Mouse (Mus musculus) CH12.LX (cell line): ENCODE measurements around the gene Cldn7. TPM values are rescaled to one million over a fixed set of nuclear protein-coding genes. Genes with fewer than 3 reads are reported as not detected.

ENCODE experiments used
- DNase-seq: peaks from one replicate; pipeline ENCODE4 v3.0.0-alpha.2; 2013; ENCODE audit errors: extremely low read depth
- H3K27ac ChIP-seq: 2 replicates; pipeline ENCODE4 v1.5.1; 2012; ENCODE audit warnings: low read depth, mild to moderate bottlenecking, control low read depth, moderate library complexity; ENCODE audit not compliant: insufficient read depth
- H3K27me3 ChIP-seq: replicated peaks from 2 replicates; pipeline ENCODE3; 2012; ENCODE audit warnings: inconsistent platforms
- H3K36me3 ChIP-seq, 2 experiments: replicated peaks in 1 of 2; 2 replicates each; pipeline versions ENCODE3 to v1.6.1; 2012; ENCODE audit warnings: inconsistent platforms in 1 of 2, low read length in 1 of 2, mild to moderate bottlenecking in 1 of 2, mixed read lengths in 1 of 2, moderate library complexity in 1 of 2; ENCODE audit not compliant: control insufficient read depth in 1 of 2, insufficient read depth in 1 of 2
- H3K4me1 ChIP-seq, 2 experiments: 2 replicates each; pipeline ENCODE4 v1.6.1; 2012; ENCODE audit warnings: inconsistent platforms in 1 of 2, moderate library complexity in 1 of 2; ENCODE audit not compliant: insufficient read depth in 2 of 2, control insufficient read depth in 1 of 2
- H3K4me2 ChIP-seq: 2 replicates; pipeline ENCODE4 v1.6.1; 2012; ENCODE audit warnings: low read depth, mild to moderate bottlenecking, control low read depth; ENCODE audit not compliant: poor library complexity, insufficient read depth, severe bottlenecking
- H3K4me3 ChIP-seq, 3 experiments: fragments of 150-350 bp in 1 of 3; sonication (generic) in 1 of 3; replicated peaks in 1 of 3; 2 replicates each; pipeline versions ENCODE3 to v1.5.1; 2011 to 2012; ENCODE audit warnings: low read depth in 2 of 3, low read length in 2 of 3, mild to moderate bottlenecking in 2 of 3, moderate library complexity in 2 of 3, control low read depth in 1 of 3, improper control_type of control experiment in 1 of 3, inconsistent platforms in 1 of 3, mixed read lengths in 1 of 3; ENCODE audit not compliant: poor library complexity in 1 of 3
- H3K79me2 ChIP-seq: replicated peaks from 2 replicates; pipeline ENCODE4 v1.6.1; 2012; ENCODE audit warnings: mild to moderate bottlenecking, moderate library complexity; ENCODE audit not compliant: control insufficient read depth, poor library complexity, insufficient read depth, severe bottlenecking; ENCODE audit errors: extremely low read depth
- H3K9ac ChIP-seq: 2 replicates; pipeline ENCODE4 v1.6.1; 2012; ENCODE audit warnings: low read depth, mild to moderate bottlenecking, control low read depth, moderate library complexity; ENCODE audit not compliant: insufficient read depth
- H3K9me3 ChIP-seq: replicated peaks from 2 replicates; pipeline ENCODE3; 2012; ENCODE audit warnings: low read length, inconsistent platforms, mixed read lengths
- CHD2 ChIP-seq: IDR thresholded peaks from 2 replicates; pipeline ENCODE4 v1.6.1; 2011; ENCODE audit warnings: low read length, improper control_type of control experiment
- CTCF ChIP-seq, 2 experiments: IDR thresholded peaks in 1 of 2; conservative IDR thresholded peaks in 1 of 2; 2 replicates each; pipeline ENCODE4 v1.5.1; 2011 to 2012; ENCODE audit warnings: low read depth in 2 of 2, low read length in 2 of 2, improper control_type of control experiment in 1 of 2, inconsistent platforms in 1 of 2, mild to moderate bottlenecking in 1 of 2, moderate library complexity in 1 of 2
- E2F4 ChIP-seq: IDR thresholded peaks from 2 replicates; pipeline ENCODE4 v1.6.1; 2011; ENCODE audit warnings: low read depth, low read length, improper control_type of control experiment; ENCODE audit not compliant: insufficient replicate concordance
- ELF1 ChIP-seq: IDR thresholded peaks from 2 replicates; pipeline ENCODE4 v1.6.1; 2014; ENCODE audit warnings: low read depth, mild to moderate bottlenecking, inconsistent platforms, low read length, improper control_type of control experiment
- EP300 ChIP-seq: IDR thresholded peaks from 2 replicates; pipeline ENCODE4 v1.6.1; 2011; ENCODE audit warnings: low read length, improper control_type of control experiment
- ETS1 ChIP-seq: conservative IDR thresholded peaks from 2 replicates; pipeline ENCODE4 v1.6.1; 2012; ENCODE audit warnings: low read depth, mild to moderate bottlenecking, inconsistent platforms, low read length, improper control_type of control experiment, moderate library complexity
- GABPA ChIP-seq: IDR thresholded peaks from 2 replicates; pipeline ENCODE4 v1.6.1; 2012; ENCODE audit warnings: low read depth, low read length, improper control_type of control experiment, inconsistent platforms; ENCODE audit not compliant: insufficient replicate concordance
- HCFC1 ChIP-seq: IDR thresholded peaks from 2 replicates; pipeline ENCODE4 v1.6.1; 2012; ENCODE audit warnings: low read depth, mild to moderate bottlenecking, inconsistent platforms, low read length, improper control_type of control experiment
- JUN ChIP-seq: IDR thresholded peaks from 2 replicates; pipeline ENCODE4 v1.6.1; 2011; ENCODE audit warnings: low read depth, mild to moderate bottlenecking, low read length, improper control_type of control experiment, moderate library complexity; ENCODE audit not compliant: insufficient read depth
- MAZ ChIP-seq: IDR thresholded peaks from 2 replicates; pipeline ENCODE4 v1.6.1; 2012; ENCODE audit warnings: low read depth, mild to moderate bottlenecking, inconsistent platforms, low read length, improper control_type of control experiment, moderate library complexity
- MXI1 ChIP-seq: IDR thresholded peaks from 2 replicates; pipeline ENCODE4 v1.6.1; 2011; ENCODE audit warnings: mild to moderate bottlenecking, low read depth, low read length, improper control_type of control experiment
- NELFE ChIP-seq: IDR thresholded peaks from 2 replicates; pipeline ENCODE4 v1.6.1; 2011; ENCODE audit warnings: low read depth, low read length, improper control_type of control experiment
- NRF1 ChIP-seq: IDR thresholded peaks from 2 replicates; pipeline ENCODE4 v1.6.1; 2014; ENCODE audit warnings: low read depth, mild to moderate bottlenecking, inconsistent platforms, low read length, improper control_type of control experiment, moderate library complexity
- POLR2A ChIP-seq: IDR thresholded peaks from 2 replicates; pipeline ENCODE4 v1.6.1; 2011; ENCODE audit warnings: low read depth, mild to moderate bottlenecking, improper control_type of control experiment, low read length
- RCOR1 ChIP-seq: conservative IDR thresholded peaks from 2 replicates; pipeline ENCODE4 v1.6.1; 2012; ENCODE audit warnings: low read depth, mild to moderate bottlenecking, inconsistent platforms, low read length, improper control_type of control experiment
- SMC3 ChIP-seq: IDR thresholded peaks from 2 replicates; pipeline ENCODE4 v1.6.1; 2011; ENCODE audit warnings: low read depth, low read length, improper control_type of control experiment
- TBP ChIP-seq: conservative IDR thresholded peaks from 2 replicates; pipeline ENCODE4 v1.6.1; 2011; ENCODE audit warnings: low read depth, low read length, improper control_type of control experiment
- TCF12 ChIP-seq: IDR thresholded peaks from 2 replicates; pipeline ENCODE4 v1.6.1; 2014; ENCODE audit warnings: low read depth, mild to moderate bottlenecking, inconsistent platforms, low read length, improper control_type of control experiment
- UBTF ChIP-seq: IDR thresholded peaks from 2 replicates; pipeline ENCODE4 v1.6.1; 2012; ENCODE audit warnings: low read depth, mild to moderate bottlenecking, inconsistent platforms, low read length, improper control_type of control experiment, moderate library complexity
- ZC3H11A ChIP-seq: IDR thresholded peaks from 2 replicates; pipeline ENCODE4 v1.6.1; 2012; ENCODE audit warnings: low read depth, mild to moderate bottlenecking, inconsistent platforms, low read length, improper control_type of control experiment
- ZMIZ1 ChIP-seq: IDR thresholded peaks from 2 replicates; pipeline ENCODE4 v1.6.1; 2012; ENCODE audit warnings: low read depth, mild to moderate bottlenecking, inconsistent platforms, low read length, improper control_type of control experiment
- ZNF384 ChIP-seq: IDR thresholded peaks from 2 replicates; pipeline ENCODE4 v1.6.1; 2012; ENCODE audit warnings: low read depth, low read length, improper control_type of control experiment, inconsistent platforms
- dilution Hi-C: fragments of 300-500 bp; cut with MboI; formaldehyde crosslinking; loops from 2 replicates; pipeline ENCODE4 v1.14.3; 2020; ENCODE audit warnings: low sequenced_read_pairs; ENCODE audit not compliant: extremely low pct_unique_long_range_greater_than_20kb, extremely low pct_ligation_motif_present
- in situ Hi-C: fragments of 300-500 bp; cut with MboI; formaldehyde crosslinking; loops from 3 replicates; pipeline ENCODE4 v1.14.3; 2019; ENCODE audit warnings: low sequenced_read_pairs, low pct_ligation_motif_present, low pct_unique_long_range_greater_than_20kb, mixed read lengths
- polyA plus RNA-seq: library from polyadenylated mRNA; unstranded; fragments of >175 nt; gene quantifications from 2 replicates; pipeline ENCODE4 v1.2.1, GENCODE M21; 2012; ENCODE audit warnings: low read depth; ENCODE audit not compliant: insufficient read length
- total RNA-seq, 2 experiments: library from RNA; depleted of rRNA; stranded (reverse); fragments of 300-350 nt in 1 of 2; fragments of >200 nt in 1 of 2; gene quantifications; 2 replicates each; pipeline ENCODE4 v1.2.3; 2012 to 2014

Cldn7 gene
- total and polyA plus RNA-seq, 3 experiments: not detected

- H3K36me3 ChIP-seq: peaks cover 34 to 59% of the 10 kb centered on the region in 2 experiments
- H3K4me3 ChIP-seq: no peak overlapping the region
- no peaks in the 10 kb centered on the region for H3K27me3 ChIP-seq
- in situ Hi-C loops (no loop called here), dilution Hi-C loops (no loop called here)
- TF ChIP-seq CHD2 (no peak), RCOR1 (no peak), EP300 (no peak), ELF1 (no peak), POLR2A (no peak), MAZ (no peak), SMC3 (no peak), NRF1 (no peak), NELFE (no peak), GABPA (no peak), UBTF (no peak), E2F4 (no peak)
- H3K9me3 ChIP-seq: peaks cover 2% of the 10 kb centered on the region
- H3K4me1 ChIP-seq: peaks cover 5 to 33% of the 10 kb centered on the region in 2 experiments
- peak overlapping the region; percentile 89; the same call in 1 of the 2 replicates for H3K9ac ChIP-seq
- no peak overlapping the region for H3K27ac ChIP-seq
- H3K4me2 ChIP-seq: peak overlapping the region; percentile 91
- no peak for DNase-seq
- H3K79me2 ChIP-seq: peaks cover 45% of the 10 kb centered on the region
Observed at GRCm38 (mm10) chr11:69982877-69983276, 18.3 kb downstream of the Cldn7 start.

DNA sequence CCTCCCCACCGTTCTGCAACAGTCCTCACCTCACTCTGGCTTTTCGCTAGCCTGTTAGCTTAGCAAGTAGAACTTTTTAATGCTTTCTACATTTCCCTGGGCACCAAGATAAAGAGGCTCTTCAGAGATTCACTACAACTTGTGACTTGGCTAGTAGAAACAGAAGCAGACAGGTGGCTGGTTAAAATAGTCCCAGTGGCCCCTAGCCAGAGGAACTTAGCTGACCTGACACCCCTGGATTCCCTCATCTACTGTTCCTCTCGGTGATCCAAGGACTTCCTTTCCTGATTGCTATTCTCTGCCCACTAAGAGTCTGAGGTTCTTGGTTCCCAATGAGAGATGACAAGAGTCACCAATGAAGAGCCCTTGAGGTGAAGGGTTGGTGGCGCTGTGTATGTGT is 18.8 kb downstream of the Cldn7 start:
- Histone ChIP-seq H3K27ac (no peak overlapping the region), H3K79me2 (peaks cover 43% of the 10 kb centered on the region), H3K9me3 (peaks cover 2% of the 10 kb centered on the region), H3K27me3 (no peaks in the 10 kb centered on the region), H3K9ac (0 out of 2 replicates have a peak overlapping the region, but pooled peaks have one; percentile 89), H3K4me3 (no peak overlapping the region), H3K4me1 (peaks cover 5 to 32% of the 10 kb centered on the region in 2 experiments), H3K4me2 (0 out of 2 replicates have a peak overlapping the region, but pooled peaks have one; percentile 91), H3K36me3 (peaks cover 37 to 59% of the 10 kb centered on the region in 2 experiments)
- TF ChIP-seq NELFE (no peak), TCF12 (no peak), TBP (no peak), JUN (no peak), MAZ (no peak), SMC3 (no peak), ZMIZ1 (no peak), POLR2A (no peak), CTCF (conservative IDR thresholded peaks at IDR 0.05 in 1 of 2, IDR thresholded peaks at IDR 0.05 in 1 of 2; ENCODE audit: low read depth in 2 of 2, low read length in 2 of 2) (no peak), MXI1 (no peak), ZNF384 (no peak), RCOR1 (no peak), HCFC1 (no peak), ZC3H11A (no peak), ETS1 (no peak)
- in situ Hi-C loops: no loop called here
- no peak for DNase-seq
- dilution Hi-C loops: no loop called here
